Mouse (Mus musculus) spleen, adult 2 months (tissue): ENCODE measurements around the gene Ptrhd1. TPM values are rescaled to one million over a fixed set of nuclear protein-coding genes. Genes with fewer than 3 reads are reported as not detected.

Source experiments
- DNase-seq, 2 experiments: peaks; one replicate each; pipeline versions ENCODE4 v3.0.0 to v3.0.0-alpha.2; 2012 to 2021; ENCODE audit warnings: low spot score in 2 of 2, low read depth in 1 of 2
- H3K27ac ChIP-seq: fragments of 200-500 bp; 2 replicates; pipeline ENCODE4 v1.5.1; 2012; ENCODE audit warnings: low read length, inconsistent platforms; ENCODE audit not compliant: insufficient read depth
- H3K27me3 ChIP-seq: fragments of 200-500 bp; 2 replicates; pipeline ENCODE4 v1.6.1; 2012; ENCODE audit warnings: mild to moderate bottlenecking, moderate library complexity, low read length, inconsistent platforms; ENCODE audit not compliant: control insufficient read depth, insufficient read depth
- H3K36me3 ChIP-seq: fragments of 200-500 bp; 2 replicates; pipeline ENCODE4 v1.6.1; 2012; ENCODE audit warnings: mild to moderate bottlenecking, low read length, inconsistent platforms; ENCODE audit not compliant: control insufficient read depth, insufficient read depth
- H3K4me1 ChIP-seq: fragments of 200-500 bp; 2 replicates; pipeline ENCODE4 v1.6.1; 2011; ENCODE audit warnings: inconsistent platforms; ENCODE audit not compliant: control insufficient read depth, insufficient read depth, insufficient read length
- H3K4me3 ChIP-seq: fragments of 200-500 bp; 2 replicates; pipeline ENCODE4 v1.5.1; 2011; ENCODE audit warnings: mild to moderate bottlenecking, inconsistent platforms; ENCODE audit not compliant: insufficient read depth, insufficient read length; ENCODE audit errors: extremely low read depth
- CTCF ChIP-seq: fragments of 200-500 bp; IDR thresholded peaks from 2 replicates; pipeline ENCODE4 v1.5.1; 2011; ENCODE audit warnings: mild to moderate bottlenecking, inconsistent platforms; ENCODE audit not compliant: insufficient read depth, insufficient read length, insufficient replicate concordance; ENCODE audit errors: extremely low read depth
- POLR2A ChIP-seq: fragments of 200-500 bp; IDR thresholded peaks from 2 replicates; pipeline ENCODE4 v1.6.1; 2011; ENCODE audit warnings: low read depth, low read length, inconsistent platforms
- whole genome bisulfite sequencing: fragments of 180-500 bp; shearing (Covaris S2); methylation state at CpG from one replicate; pipeline ENCODE4 v1.1.7; 2018; 5-methylcytosine and 5-hydroxymethylcytosine counted together
- polyA plus RNA-seq: library from polyadenylated mRNA; depleted of rRNA; stranded (reverse); fragments of >200 nt; gene quantifications from 2 replicates; pipeline ENCODE4 v1.2.3, GENCODE M21; 2012

Ptrhd1 gene
- polyA plus RNA-seq, 1 experiment = 3.4 TPM

GRCm38 (mm10) chr12:4194643-4195042 is 39.2 kb upstream of the Ptrhd1 start:
- H3K27me3 ChIP-seq = no peaks in the 10 kb centered on the region
- TF ChIP-seq CTCF (no peak), POLR2A (no peak)
- WGBS = 79% methylated on average over 14 of the region's 14 CpGs
- H3K4me3 ChIP-seq = no peak overlapping the region
- no peak for DNase-seq
- no peak overlapping the region for H3K27ac ChIP-seq
- peaks cover 2% of the 10 kb centered on the region; the same call in 1 of the 2 replicates for H3K36me3 ChIP-seq
- no peaks in the 10 kb centered on the region for H3K4me1 ChIP-seq

- H3K36me3 ChIP-seq = peaks cover 6% of the 10 kb centered on the region
- no peaks in the 10 kb centered on the region for H3K27me3 ChIP-seq
- no peak for DNase-seq
- WGBS = 80% methylated on average over 4 of the region's 4 CpGs
- no peak overlapping the region for H3K4me3 ChIP-seq
- TF ChIP-seq CTCF (no peak), POLR2A (no peak)
- no peaks in the 10 kb centered on the region for H3K4me1 ChIP-seq
- no peak overlapping the region for H3K27ac ChIP-seq
Observed at GRCm38 (mm10) chr12:4198702-4199101, 35.1 kb upstream of the Ptrhd1 start.

GRCm38 (mm10) chr12:4199271-4199670 is 34.6 kb upstream of the Ptrhd1 start:
- DNase-seq = no peak
- Histone ChIP-seq H3K27me3 (no peaks in the 10 kb centered on the region), H3K4me3 (no peak overlapping the region), H3K27ac (no peak overlapping the region), H3K36me3 (peaks cover 6% of the 10 kb centered on the region), H3K4me1 (no peaks in the 10 kb centered on the region)
- WGBS = 91% methylated on average over 11 of the region's 11 CpGs
- no peak for TF ChIP-seq POLR2A
- TF ChIP-seq CTCF = no peak

- 92% methylated on average over 13 of the region's 13 CpGs for WGBS
- peaks cover 6% of the 10 kb centered on the region for H3K36me3 ChIP-seq
Observed at GRCm38 (mm10) chr12:4201454-4202200, 32.2 kb upstream of the Ptrhd1 start.

GRCm38 (mm10) chr12:4202206-4202605 is 31.6 kb upstream of the Ptrhd1 start:
- Histone ChIP-seq H3K4me3 (no peak overlapping the region), H3K27me3 (no peaks in the 10 kb centered on the region), H3K27ac (no peak overlapping the region), H3K4me1 (no peaks in the 10 kb centered on the region), H3K36me3 (peaks cover 6% of the 10 kb centered on the region)
- WGBS = 95% methylated on average over 4 of the region's 4 CpGs
- TF ChIP-seq CTCF (no peak), POLR2A (no peak)
- DNase-seq = no peak

More at GRCm38 (mm10) chr12:4201454-4202200, 32.2 kb upstream of the Ptrhd1 start:
- TF ChIP-seq CTCF (no peak), POLR2A (no peak)
- Histone ChIP-seq H3K27me3 (no peaks in the 10 kb centered on the region), H3K4me3 (no peak overlapping the region), H3K27ac (no peak overlapping the region), H3K4me1 (no peaks in the 10 kb centered on the region)
- DNase-seq = no peak

GRCm38 (mm10) chr12:4206106-4206505 is 27.7 kb upstream of the Ptrhd1 start:
- Histone ChIP-seq H3K27ac (no peak overlapping the region), H3K4me3 (no peak overlapping the region), H3K27me3 (no peaks in the 10 kb centered on the region), H3K36me3 (peaks cover 1% of the 10 kb centered on the region), H3K4me1 (peaks cover 4% of the 10 kb centered on the region; the same call in 1 of the 2 replicates)
- DNase-seq = no peak
- WGBS = 94% methylated on average over 11 of the region's 11 CpGs
- no peak for TF ChIP-seq POLR2A
- no peak for TF ChIP-seq CTCF
